Mouse (Mus musculus) forebrain, embryonic 16.5 days (tissue): ENCODE measurements around the gene Esd. TPM values are rescaled to one million over a fixed set of nuclear protein-coding genes. Genes with fewer than 3 reads are reported as not detected.
A peak's percentile ranks its signal among the peaks of the same experiment; 100 is the strongest.

Experiments
- ATAC-seq: fragments of 200-750 bp; cut with Nextera tagmentation; 2 replicates; pipeline ENCODE4 v1.8.0; 2017; ENCODE audit warnings: mild to moderate bottlenecking, moderate library complexity
- H3K27ac ChIP-seq: fragments of 300-500 bp; sonication (generic); 2 replicates; pipeline ENCODE4 v1.5.1; 2014; ENCODE audit warnings: low read length, control low read depth
- H3K27me3 ChIP-seq: fragments of 300-500 bp; sonication (generic); replicated peaks from 2 replicates; pipeline ENCODE4 v1.6.1; 2014; ENCODE audit warnings: low read length; ENCODE audit not compliant: control insufficient read depth, insufficient read depth
- H3K36me3 ChIP-seq: fragments of 300-500 bp; sonication (generic); 2 replicates; pipeline ENCODE4 v1.6.1; 2014; ENCODE audit not compliant: control insufficient read depth, insufficient read depth
- H3K4me1 ChIP-seq: fragments of 300-500 bp; sonication (generic); replicated peaks from 2 replicates; pipeline ENCODE4 v1.6.1; 2014; ENCODE audit warnings: low read length; ENCODE audit not compliant: control insufficient read depth, insufficient read depth
- H3K4me2 ChIP-seq: fragments of 300-500 bp; sonication (generic); 2 replicates; pipeline ENCODE4 v1.6.1; 2014; ENCODE audit warnings: mild to moderate bottlenecking, low read length, control low read depth
- H3K4me3 ChIP-seq: fragments of 300-500 bp; sonication (generic); replicated peaks from 2 replicates; pipeline ENCODE4 v1.5.1; 2014; ENCODE audit warnings: mild to moderate bottlenecking, low read length, control low read depth
- H3K9ac ChIP-seq: fragments of 300-500 bp; sonication (generic); replicated peaks from 2 replicates; pipeline ENCODE4 v1.6.1; 2014; ENCODE audit warnings: low read depth, low read length, control low read depth
- H3K9me3 ChIP-seq: fragments of 300-500 bp; sonication (generic); 2 replicates; pipeline ENCODE4 v1.6.1; 2016; ENCODE audit warnings: low read length; ENCODE audit not compliant: control insufficient read depth
- WGBS: fragments of 180-500 bp; shearing (Covaris S2); extraction: QIAGEN DNeasy Blood & Tissue Kit; methylation state at CpG from one replicate; pipeline ENCODE4 v1.1.7; 2014; 5-methylcytosine and 5-hydroxymethylcytosine counted together
- polyA plus RNA-seq: library from polyadenylated mRNA; unstranded; fragments of >200 nt; fragmentation: Nextera tagmentation; extraction: Ambion mirVana; gene quantifications from 2 replicates; pipeline ENCODE4 v1.2.1, GENCODE M21; 2015

The Esd gene
- polyA plus RNA-seq, result 251 and 261 TPM in 2 replicates

DNA sequence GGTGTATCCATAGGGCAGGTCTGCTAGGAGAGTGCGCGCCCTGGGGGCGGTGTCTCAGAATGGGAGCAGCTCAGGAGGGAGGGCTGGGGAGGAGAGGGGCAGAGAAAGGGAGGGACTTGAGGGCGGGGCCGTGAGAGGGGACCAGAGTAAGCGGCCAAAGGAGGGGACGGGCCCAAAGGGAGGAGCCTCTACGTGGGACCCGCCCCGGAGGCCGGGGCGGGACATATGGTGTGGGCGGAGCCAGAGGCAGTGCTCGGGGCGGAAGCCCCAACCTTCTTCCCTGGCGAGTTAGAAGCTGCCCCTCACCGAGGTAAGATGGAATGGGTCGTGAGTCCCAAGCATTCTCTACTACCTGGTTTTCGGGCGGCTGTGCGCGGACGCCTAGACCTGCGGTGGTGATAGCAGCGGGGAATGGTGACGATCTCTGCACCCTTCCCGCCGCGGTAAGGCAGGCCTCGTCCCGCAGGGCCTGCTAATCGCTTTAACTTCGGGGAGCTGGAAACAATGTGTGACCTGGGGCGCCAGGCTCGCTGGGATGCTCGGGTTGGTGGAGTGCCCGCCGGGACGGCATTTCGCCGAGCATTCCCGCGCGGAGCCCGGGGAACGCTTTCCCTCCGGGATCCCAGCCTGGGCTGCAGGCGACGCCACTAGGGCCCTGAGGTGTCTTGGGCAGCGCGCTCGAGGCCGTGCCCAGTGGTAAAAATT, at the start of gene Esd:
Esd (plus strand) TSS at position 219 of the 705 bp plus-strand sequence.
- H3K9me3 ChIP-seq, result no peaks in the 10 kb centered on the region
- peak within 1 kb of the TSS; percentile 80 for H3K4me3 ChIP-seq
- under 1% methylated on average over 53 of the region's 53 CpGs for WGBS
- peak within 1 kb of the TSS; percentile 66 for H3K4me2 ChIP-seq
- peaks cover 4% of the 10 kb centered on the region; the same call in 1 of the 2 replicates for H3K36me3 ChIP-seq
- peaks cover 10% of the 10 kb centered on the region for H3K4me1 ChIP-seq
- H3K27me3 ChIP-seq, result no peaks in the 10 kb centered on the region
- H3K9ac ChIP-seq, result peak within 1 kb of the TSS; percentile 88
- H3K27ac ChIP-seq, result peak within 1 kb of the TSS; percentile 54; the same call in 1 of the 2 replicates
- ATAC-seq, result peak; percentile 98

DNA sequence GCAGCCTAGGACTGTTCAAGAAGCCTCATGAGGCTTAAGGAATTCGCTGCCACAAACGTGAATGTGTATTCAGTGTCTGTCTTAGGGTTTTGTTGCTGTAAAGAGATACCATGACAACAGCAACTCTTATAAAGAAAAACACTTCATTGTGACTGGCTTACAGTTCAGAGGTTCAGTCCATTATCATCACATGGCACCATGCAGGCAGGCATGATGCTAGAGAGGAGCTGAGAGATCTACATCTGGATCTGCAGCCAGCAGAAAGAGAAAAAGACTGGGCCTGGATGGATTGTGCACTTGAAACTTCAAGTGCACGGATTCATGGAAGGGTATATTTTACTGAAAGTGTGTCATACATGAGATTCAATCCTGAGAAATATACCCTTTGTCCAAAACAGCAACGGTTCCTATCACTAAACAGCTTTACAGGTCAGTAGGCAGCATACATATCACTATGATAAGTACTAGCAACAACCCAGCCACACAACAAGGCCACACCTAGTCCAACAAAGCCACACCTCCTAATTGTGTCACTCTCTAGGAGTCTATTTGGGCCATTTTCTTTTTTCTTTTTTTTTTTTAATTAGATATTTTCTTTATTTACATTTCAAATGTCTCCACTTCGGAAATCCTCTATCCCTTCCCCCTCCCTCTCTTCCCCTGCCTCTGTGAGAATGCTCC, 47.7 kb upstream of the Esd start:
- 67% methylated on average over 5 of the region's 5 CpGs for WGBS
- no peaks in the 10 kb centered on the region for H3K9me3 ChIP-seq
- no peaks in the 10 kb centered on the region for H3K36me3 ChIP-seq
- H3K4me1 ChIP-seq, result no peaks in the 10 kb centered on the region
- H3K4me2 ChIP-seq, result no peak overlapping the region
- no peaks in the 10 kb centered on the region for H3K27me3 ChIP-seq
- H3K4me3 ChIP-seq, result no peak overlapping the region
- H3K9ac ChIP-seq, result no peak overlapping the region
- ATAC-seq, result no peak
- no peak overlapping the region for H3K27ac ChIP-seq

DNA sequence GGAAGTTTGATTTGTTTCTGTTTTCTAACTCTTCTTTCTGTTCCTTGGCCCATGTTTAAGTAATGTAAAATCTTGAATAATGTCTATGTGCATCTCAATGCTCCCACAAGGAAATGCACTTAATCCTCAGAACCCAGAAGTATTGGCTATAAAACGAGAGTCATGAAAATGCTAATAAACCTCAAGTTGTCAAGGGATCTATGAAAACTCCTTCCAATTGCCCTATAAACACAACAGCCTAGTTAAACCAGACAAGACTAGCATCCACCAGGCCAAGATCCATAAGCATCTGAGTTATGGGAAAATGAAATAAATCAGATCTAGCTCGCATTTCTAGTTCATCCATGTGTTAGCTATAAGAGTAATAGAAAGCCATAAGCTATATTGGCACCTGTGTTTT, 40.1 kb upstream of the Esd start:
- Histone ChIP-seq H3K9ac (no peak overlapping the region), H3K27ac (no peak overlapping the region), H3K27me3 (no peaks in the 10 kb centered on the region), H3K9me3 (no peaks in the 10 kb centered on the region), H3K4me2 (no peak overlapping the region), H3K4me1 (no peaks in the 10 kb centered on the region), H3K4me3 (no peak overlapping the region), H3K36me3 (no peaks in the 10 kb centered on the region)
- ATAC-seq, result no peak
- 88% methylated on average over 2 of the region's 2 CpGs for WGBS

DNA sequence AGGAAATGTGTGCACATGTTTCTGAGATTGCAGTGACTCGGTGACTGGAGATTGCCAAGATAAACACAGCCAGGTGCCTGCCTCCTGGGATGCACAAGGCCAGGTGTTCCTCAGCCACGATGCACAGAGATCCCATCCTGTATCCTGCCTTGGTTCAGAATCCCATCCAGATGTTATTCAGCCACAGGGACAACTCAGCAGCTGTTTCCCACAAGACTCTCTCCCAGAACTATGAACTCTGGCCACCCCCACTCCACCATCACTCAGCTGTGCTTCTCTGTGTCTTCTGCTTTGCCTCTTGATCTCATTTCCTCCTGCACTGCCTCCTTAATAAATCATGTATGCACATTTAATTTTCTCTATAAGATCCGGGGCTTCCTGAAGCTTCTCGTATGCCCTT, 35.3 kb upstream of the Esd start:
- H3K9ac ChIP-seq, result no peak overlapping the region
- no peak for ATAC-seq
- H3K36me3 ChIP-seq, result no peaks in the 10 kb centered on the region
- no peaks in the 10 kb centered on the region for H3K9me3 ChIP-seq
- H3K4me1 ChIP-seq, result no peaks in the 10 kb centered on the region
- WGBS, result 66% methylated on average over 4 of the region's 4 CpGs
- H3K4me3 ChIP-seq, result no peak overlapping the region
- no peak overlapping the region for H3K27ac ChIP-seq
- no peaks in the 10 kb centered on the region for H3K27me3 ChIP-seq
- H3K4me2 ChIP-seq, result no peak overlapping the region

DNA sequence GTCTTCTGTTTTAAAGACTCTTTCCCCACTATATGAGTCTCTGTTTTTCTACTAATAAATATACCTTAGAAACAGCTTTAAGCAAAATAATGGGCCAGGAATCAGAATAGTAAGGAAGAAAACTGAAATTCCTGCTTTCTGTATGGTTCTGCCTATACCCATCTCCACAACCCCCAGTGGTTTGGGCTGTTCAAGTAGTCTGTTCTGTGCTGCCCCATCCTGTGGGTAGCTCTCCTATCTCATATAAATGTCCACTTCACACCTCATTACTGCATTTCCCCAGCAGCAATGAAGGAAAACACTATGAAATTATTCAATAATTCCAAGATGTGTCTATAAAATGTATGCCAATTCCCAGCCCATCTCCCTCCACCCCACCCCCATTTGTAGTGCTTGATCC, 34.7 kb upstream of the Esd start:
- Histone ChIP-seq H3K27me3 (no peaks in the 10 kb centered on the region), H3K4me3 (no peak overlapping the region), H3K4me1 (no peaks in the 10 kb centered on the region), H3K9ac (no peak overlapping the region), H3K36me3 (no peaks in the 10 kb centered on the region), H3K4me2 (no peak overlapping the region), H3K9me3 (no peaks in the 10 kb centered on the region), H3K27ac (no peak overlapping the region)
- no peak for ATAC-seq

DNA sequence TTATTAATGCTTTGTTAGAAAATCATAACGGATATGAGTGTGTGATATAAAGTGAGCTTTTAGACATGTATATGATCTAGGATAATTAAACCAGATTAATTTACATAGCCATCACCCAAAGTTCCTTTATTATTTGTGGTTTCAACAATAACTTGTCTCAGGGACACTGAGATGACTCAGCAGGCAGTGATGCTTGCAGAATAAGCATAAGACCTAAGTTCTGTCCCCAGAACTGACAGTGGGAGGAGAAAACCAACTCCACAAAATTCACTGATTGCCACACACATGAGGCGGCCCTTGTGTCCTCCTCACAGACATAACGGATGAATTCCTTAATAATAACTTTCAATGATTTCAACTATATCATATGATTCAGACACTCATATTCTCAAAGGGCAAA, 32.9 kb upstream of the Esd start:
- Histone ChIP-seq H3K9me3 (no peaks in the 10 kb centered on the region), H3K9ac (no peak overlapping the region), H3K4me2 (no peak overlapping the region), H3K4me3 (no peak overlapping the region), H3K27ac (no peak overlapping the region), H3K36me3 (no peaks in the 10 kb centered on the region), H3K27me3 (no peaks in the 10 kb centered on the region), H3K4me1 (no peaks in the 10 kb centered on the region)
- ATAC-seq, result no peak
- WGBS, result 90% methylated on average over 3 of the region's 3 CpGs

DNA sequence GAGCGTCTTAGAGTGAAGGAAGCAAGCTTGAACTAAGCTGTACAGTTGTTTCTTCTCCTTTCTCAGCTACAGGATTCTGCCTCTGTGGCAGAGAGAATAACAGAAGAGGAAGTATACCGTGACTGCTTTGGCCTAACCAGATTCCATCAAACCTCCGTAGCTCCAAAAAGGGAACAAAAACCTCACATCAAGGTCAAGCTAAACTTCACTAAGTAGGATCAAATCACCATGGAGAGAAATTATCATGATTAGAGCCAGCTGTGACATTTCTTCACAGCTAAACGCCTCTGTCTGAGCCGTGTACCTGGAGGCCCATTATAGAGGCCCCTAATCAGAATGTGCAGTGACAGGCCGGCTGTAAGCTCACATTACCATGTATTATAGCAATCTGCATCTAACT, 28.2 kb upstream of the Esd start:
- H3K27ac ChIP-seq, result no peak overlapping the region
- H3K4me3 ChIP-seq, result no peak overlapping the region
- no peak for ATAC-seq
- no peak overlapping the region for H3K4me2 ChIP-seq
- WGBS, result 64% methylated on average over 6 of the region's 6 CpGs
- H3K36me3 ChIP-seq, result no peaks in the 10 kb centered on the region
- no peaks in the 10 kb centered on the region for H3K27me3 ChIP-seq
- H3K4me1 ChIP-seq, result no peaks in the 10 kb centered on the region
- no peaks in the 10 kb centered on the region for H3K9me3 ChIP-seq
- no peak overlapping the region for H3K9ac ChIP-seq

DNA sequence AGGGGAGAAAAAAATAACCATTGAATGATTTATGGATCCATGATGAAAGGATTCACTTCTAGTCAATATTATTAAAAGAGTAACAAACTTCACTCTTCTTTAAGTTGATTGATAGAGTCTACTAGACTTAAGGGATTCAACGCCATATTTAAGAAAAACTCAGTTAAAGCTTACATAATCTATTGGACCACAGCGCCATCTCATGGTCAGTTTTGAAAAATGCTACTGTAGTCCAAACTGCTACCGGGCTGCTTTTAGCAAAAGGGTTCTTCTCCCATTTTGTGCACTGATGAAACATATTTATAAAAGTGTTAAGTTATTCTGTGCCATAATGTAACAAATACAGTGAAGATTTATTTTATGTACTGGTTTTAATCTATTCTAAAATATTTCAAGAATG, 23.0 kb upstream of the Esd start:
- Histone ChIP-seq H3K27ac (no peak overlapping the region), H3K9ac (no peak overlapping the region), H3K27me3 (no peaks in the 10 kb centered on the region), H3K9me3 (no peaks in the 10 kb centered on the region), H3K4me3 (no peak overlapping the region), H3K4me1 (no peaks in the 10 kb centered on the region), H3K4me2 (no peak overlapping the region), H3K36me3 (no peaks in the 10 kb centered on the region)
- WGBS, result 28% methylated on average over 3 of the region's 3 CpGs
- ATAC-seq, result no peak

DNA sequence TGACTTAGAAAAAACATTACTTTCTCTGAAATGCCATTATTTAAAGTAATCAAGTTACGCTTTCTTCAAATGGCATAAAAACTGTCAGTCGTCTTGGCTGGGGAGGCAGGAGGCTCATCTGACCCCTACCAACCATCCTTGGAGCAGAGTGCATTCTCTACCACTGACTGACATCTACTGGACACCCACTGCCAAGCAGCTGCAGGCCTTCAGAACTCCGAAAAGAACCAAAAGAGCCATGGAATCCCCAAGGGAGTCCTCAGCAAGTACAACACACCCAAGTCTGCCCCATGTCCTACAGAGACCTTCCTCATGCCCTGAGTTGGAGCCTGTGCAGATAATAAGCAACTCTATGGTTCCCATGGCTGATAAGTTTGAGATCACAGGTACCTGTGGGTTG, 8.6 kb upstream of the Esd start:
- no peak for ATAC-seq
- H3K27me3 ChIP-seq, result no peaks in the 10 kb centered on the region
- H3K4me3 ChIP-seq, result no peak overlapping the region
- WGBS, result 91% methylated on average over 3 of the region's 3 CpGs
- no peak overlapping the region for H3K4me2 ChIP-seq
- no peaks in the 10 kb centered on the region for H3K4me1 ChIP-seq
- no peaks in the 10 kb centered on the region for H3K9me3 ChIP-seq
- H3K27ac ChIP-seq, result no peak overlapping the region
- no peak overlapping the region for H3K9ac ChIP-seq
- H3K36me3 ChIP-seq, result no peaks in the 10 kb centered on the region
